Mouse (Mus musculus) ES-CJ7 (cell line): ENCODE data around the gene Ube2q2.
"Not testable (repeated sequence)": the region's sequence is repeated elsewhere in the genome, so short reads cannot be mapped to it uniquely, and the experiment has no call there.

Experiments
- DNase-seq: peaks from one replicate; pipeline ENCODE4 v3.0.0; 2011; ENCODE audit warnings: low read depth, low spot score

The Ube2q2 gene

DNA sequence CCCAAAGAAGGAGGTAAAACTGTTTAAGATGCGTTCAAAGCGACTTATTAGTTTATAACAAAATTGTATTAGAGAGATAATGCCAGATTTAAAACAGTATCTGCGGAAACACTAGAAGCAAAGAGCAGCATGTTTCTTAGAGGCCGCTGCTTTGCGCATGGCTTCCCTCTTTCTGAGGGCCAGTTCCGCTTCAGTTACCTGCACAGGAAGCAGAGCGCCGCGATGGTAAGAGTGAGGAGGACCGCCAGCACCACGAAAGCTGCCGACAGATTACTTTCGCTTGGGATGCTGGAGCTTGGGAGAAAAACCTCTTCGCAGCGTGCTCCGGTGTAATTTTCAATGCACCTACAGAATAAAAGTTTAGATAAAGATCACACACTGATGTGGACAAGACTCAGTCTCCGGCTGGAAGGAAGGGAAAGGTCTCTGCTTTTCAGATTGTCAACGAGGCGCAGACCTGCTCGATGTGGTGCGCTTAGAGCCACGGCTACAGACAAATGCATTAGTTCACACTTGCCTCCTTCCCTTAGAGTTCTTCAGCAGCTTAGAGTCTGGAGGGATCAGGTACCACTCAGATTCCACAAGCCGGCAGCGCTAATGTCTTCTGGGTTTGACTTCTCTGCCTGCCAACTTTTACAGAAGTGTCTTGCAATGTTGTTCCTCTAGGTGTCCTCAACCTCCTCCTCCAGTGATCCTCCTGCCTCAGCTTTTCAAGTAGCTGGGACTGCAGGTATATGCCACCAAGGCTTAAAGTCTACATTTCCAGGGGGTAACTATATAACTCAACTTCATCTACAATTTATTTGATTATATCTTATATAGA lies 93.4 kb downstream of the Ube2q2 start:
- DNase-seq = peak; percentile 76

DNA sequence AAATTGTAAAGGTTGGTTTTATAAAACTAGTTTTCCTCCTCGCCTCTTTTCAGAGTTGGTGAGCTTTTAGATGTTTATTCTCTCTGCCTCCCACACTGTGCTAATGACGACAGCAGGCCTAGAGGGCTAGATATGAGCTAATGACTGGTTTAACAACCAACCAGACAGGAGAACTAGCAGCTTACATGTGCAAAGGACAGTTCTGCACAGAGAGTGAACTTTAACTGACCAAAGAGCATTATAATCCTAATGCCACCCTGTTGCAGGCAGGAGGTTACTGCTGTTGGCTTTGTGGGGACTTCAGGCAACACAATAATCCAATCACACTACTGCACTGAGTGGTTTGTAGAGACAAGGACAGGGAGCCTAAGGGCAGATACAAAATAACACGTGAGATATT lies 94.6 kb downstream of the Ube2q2 start:
- DNase-seq = no peak

DNA sequence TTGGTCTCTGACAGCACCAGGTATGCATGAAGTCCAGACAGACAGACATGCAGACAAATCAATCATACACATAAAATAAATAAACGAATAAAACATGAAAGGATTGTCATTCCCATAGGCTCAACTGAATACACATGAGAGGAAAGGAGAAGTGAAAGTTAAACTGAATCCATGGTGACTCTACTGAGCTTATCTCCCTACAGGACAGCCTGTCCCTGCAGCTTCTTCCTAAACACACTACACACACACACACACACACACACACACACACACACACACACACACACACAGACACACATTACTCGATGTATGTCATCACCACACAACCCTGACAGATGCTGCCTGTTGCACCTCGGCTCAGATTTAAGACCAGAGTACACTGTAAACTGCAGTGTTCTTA lies 95.4 kb downstream of the Ube2q2 start:
- DNase-seq = no peak

DNA sequence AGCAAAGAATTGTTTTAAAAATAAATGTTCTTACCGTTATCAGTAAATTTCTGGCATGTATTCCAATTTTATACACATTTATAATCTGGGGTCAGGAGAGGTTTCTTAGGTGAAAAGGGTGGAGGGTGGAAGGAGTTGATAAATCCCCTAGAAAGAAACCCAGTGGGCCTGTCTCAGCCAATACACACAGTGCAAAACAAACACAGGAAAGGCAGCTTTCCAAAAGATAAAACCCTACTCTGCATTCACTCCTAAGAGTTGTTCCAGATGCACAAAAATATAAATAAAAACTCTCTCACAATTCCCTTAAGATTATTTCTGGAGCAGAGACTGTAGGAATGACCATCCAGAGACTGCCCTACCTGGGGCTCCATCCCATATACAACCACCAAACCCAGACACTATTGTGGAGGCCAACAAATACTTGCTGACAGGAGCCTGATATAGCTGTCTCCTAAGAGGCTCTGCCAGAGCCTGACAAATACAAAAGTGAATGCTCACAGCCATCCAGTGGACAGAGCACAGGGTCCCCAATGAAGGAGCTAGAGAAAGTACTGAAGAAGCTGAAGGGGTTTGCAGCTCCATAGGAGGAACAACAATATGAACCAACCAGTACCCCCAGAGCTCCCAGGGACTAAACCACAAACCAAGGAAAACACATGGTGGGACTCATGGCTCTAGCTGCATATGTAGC lies 96.5 kb downstream of the Ube2q2 start:
- DNase-seq = not testable (repeated sequence)

DNA sequence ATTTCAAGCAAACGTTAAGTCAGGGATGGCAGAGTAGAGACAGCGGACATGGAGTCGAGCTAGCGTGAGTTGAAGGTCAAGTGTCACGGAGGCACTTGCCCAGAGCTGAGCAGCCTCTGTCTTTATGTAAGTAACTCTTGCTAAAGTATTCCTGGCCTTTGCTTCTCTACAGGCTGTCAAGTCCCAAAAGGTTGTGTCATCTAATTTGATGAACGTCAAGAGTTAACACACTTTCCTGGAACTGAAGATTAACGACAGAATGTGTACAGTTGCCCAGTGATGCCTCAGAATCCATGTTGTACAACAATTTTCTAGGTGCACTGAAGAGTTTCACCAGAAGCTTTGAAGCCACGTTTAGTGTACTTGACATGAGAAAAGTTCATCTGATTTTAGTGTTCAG lies 97.8 kb downstream of the Ube2q2 start:
- DNase-seq = no peak

DNA sequence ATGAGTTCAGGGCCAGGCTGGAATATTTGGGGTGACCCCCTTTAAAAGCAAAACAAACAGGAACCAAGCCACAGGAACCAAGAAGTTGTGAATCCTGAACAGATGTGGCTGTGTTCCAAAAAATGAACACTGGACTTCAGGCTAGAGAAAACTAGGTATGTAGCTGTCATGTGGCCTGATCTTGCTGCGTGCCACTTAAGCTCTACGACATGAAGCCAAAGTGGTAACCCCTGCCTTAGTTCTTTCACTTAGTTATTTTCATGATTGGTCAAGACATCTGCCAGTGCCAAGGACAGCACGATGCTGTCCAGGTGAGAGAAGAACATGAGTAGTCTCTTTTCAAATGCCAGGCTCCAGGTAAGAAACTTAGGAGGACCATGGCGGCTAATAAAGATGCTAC lies 98.3 kb downstream of the Ube2q2 start:
- DNase-seq = no peak

DNA sequence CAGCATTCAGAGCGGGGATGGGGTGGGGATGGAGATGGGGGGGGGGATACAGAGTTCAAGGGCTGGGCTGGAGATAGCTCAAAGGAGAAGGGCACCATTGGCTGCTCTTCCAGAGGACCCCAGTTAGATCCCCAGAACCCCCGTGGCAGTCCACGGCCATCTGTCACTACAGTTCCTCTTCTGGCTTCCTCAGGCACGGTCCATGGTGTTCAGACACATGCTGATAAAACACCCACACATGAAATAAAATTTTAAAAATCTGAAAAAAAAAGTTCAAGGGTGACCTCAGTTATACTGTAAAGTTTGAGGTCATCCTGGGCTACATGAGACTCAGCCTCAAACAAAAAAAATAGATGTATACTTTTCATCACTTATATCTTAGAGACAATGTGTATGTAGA lies 99.8 kb downstream of the Ube2q2 start:
- DNase-seq = no peak

DNA sequence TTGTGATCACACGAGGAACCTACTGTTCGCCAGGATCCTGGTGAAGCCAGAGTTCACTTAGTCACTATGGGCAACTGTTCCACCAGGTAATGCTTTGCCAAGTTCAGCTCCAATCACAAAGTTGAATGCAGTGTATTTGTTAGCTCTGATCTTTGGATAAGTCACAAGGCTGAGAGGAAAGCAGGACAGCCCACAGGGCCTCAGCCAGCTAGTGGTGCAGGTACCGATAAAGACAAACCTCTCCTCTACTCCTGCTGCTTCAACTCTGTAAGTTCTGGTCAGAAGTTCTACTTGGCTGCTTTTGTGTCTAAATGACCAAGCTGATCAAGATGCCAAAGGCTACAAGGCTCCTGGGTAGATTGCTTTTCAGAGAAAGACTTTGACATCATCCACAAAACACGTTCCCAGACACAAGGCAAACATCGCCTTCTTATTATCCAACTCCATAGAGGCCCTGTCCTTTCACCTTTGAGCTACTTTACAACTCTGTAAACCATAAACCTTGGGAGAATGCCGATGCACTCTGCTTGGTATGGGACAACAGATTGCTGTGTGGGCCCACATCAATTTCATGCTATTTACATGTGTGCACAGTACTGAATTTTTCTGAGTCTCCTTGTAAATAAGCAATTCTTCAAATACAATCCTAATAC lies 102.1 kb downstream of the Ube2q2 start:
- no peak for DNase-seq

DNA sequence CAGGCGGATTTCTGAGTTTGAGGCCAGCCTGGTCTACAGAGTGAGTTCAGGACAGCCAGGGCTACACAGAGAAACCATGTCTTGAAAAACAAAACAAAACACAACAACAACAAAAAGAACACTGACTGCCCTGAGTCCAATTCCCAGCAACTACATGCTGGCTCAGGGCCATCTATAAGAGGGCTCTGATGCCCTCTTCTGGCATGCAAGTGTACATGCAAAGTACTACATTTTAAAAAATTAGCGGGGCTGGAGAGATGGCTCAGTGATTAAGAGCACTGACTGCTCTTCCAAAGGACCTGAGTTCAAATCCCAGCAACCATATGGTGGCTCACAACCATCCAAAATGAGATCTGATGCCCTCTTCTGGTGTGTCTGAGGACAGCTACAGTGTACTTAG lies 103.4 kb downstream of the Ube2q2 start:
- DNase-seq = peak; percentile 64

DNA sequence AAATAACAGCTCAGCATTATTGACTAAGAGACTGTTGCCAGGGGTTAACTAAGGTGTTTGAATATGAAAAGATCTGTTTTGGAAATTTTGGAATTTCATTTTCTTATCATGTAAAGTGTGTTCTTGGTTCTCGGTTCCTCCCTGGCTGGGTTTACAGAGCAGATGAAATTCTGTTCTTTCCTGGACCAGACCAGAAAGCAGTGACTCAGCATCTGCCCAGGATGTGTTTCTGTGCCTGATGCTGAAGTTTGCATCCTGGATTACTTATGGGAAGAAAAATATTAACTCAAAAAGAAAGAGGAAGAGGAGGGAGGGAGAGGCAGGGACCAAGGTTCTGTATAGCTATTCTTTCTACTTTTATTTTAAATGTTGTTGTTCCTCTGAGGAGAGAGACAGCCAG lies 105.2 kb downstream of the Ube2q2 start:
- no peak for DNase-seq

DNA sequence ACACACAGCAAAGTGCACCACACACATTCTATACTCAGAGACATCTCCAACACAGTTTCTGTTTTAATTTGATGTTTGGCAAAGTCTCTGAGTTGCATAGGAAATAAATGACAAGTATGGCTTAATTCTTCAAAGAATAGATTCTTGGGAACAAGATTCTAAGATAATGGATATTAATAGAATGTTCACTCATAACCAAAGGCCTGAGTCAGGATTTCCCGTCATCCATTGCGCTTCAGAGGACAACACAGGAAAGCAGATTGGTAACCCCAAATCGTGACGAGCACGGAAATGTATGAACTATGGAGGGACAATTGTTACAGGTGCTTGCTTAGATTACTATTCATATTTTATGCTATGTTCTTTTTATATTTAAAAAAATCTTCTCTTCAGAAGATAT lies 106.4 kb downstream of the Ube2q2 start:
- DNase-seq = no peak

DNA sequence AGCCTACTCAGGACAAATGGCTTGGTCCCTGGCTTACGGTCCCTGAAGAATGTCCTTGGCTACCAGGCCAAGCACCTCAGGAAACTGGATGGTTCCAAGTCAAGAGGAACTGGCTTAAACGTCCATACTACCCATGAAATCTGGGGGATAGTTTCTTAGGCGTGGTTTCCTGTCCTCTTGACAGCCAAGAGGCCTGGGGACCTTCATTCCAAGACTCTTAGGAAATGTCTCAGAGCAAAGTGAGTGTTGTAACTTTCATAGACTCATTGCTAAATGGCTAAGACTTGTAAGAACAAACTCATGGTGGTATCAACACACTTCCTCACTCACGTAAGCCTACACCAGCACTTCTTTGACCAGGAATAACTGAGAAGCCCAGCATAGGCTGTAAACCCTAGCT lies 107.0 kb downstream of the Ube2q2 start:
- DNase-seq = no peak

DNA sequence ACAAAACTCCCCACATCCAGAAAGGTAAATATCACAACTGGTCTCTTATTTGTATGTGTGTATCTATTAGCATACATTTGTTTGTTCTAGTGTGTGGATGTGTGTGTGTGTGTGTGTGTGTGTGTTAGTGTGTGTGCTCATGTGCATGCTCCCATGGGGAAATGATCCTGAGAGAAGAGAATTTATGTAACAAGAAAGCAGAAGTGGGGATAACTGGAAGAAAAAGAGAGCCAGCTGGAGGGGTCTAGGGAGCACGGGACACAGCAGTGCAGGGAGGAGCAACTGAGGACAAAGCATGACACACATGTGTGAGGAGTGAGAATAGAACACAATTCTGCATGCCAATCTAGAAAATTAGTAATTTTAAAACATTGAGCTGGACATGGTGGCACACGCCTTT lies 108.5 kb downstream of the Ube2q2 start:
- DNase-seq = no peak
